Mouse (Mus musculus): Measurements from ENCODE around the gene Abhd4. TPM values are rescaled to one million over a fixed set of nuclear protein-coding genes. Genes with fewer than 3 reads are reported as not detected.
A peak's percentile ranks its signal among the peaks of the same experiment; 100 is the strongest.
"Not testable (repeated sequence)": the region's sequence is repeated elsewhere in the genome, so short reads cannot be mapped to it uniquely, and the experiment has no call there.

Gene Abhd4
- polyA plus RNA-seq, 1 experiment from 2014 or later: 72.4 TPM

GRCm38 (mm10) chr14:54224064-54224417 is 29.9 kb upstream of the Abhd4 start:
- Histone ChIP-seq H3K9ac (no peak overlapping the region), H3K4me1 (replicated peaks) (peaks cover 29% of the 10 kb centered on the region), H3K27me3 (no peaks in the 10 kb centered on the region), H3K36me3 (no peaks in the 10 kb centered on the region), H3K4me2 (no peak overlapping the region), H3K27ac (replicated peaks) (no peak overlapping the region), H3K9me3 (no peaks in the 10 kb centered on the region), H3K4me3 (no peak overlapping the region)
- WGBS: 91% methylated on average over 5 of the region's 5 CpGs
- no peak for ATAC-seq (ENCODE audit: low read depth)

GRCm38 (mm10) chr14:54224484-54225467 is 29.2 kb upstream of the Abhd4 start:
- Histone ChIP-seq H3K9me3 (no peaks in the 10 kb centered on the region), H3K4me2 (0 out of 2 replicates have a peak overlapping the region, but pooled peaks have one; percentile 3), H3K36me3 (no peaks in the 10 kb centered on the region), H3K4me1 (replicated peaks) (peaks cover 36% of the 10 kb centered on the region), H3K4me3 (no peak overlapping the region), H3K9ac (0 out of 2 replicates have a peak overlapping the region, but pooled peaks have one; percentile 47), H3K27me3 (no peaks in the 10 kb centered on the region), H3K27ac (replicated peaks) (peak overlapping the region; percentile 59)
- ATAC-seq (ENCODE audit: low read depth): 0 out of 2 replicates have a peak, but pooled peaks have one; percentile 13
- WGBS: 43% methylated on average over 16 of the region's 16 CpGs

GRCm38 (mm10) chr14:54225725-54226124 is 28.3 kb upstream of the Abhd4 start:
- no peak overlapping the region for H3K9ac ChIP-seq
- no peak overlapping the region for H3K4me3 ChIP-seq
- H3K4me2 ChIP-seq: no peak overlapping the region
- H3K27me3 ChIP-seq: no peaks in the 10 kb centered on the region
- WGBS: 79% methylated on average over 11 of the region's 11 CpGs
- peaks cover 36% of the 10 kb centered on the region for H3K4me1 ChIP-seq (replicated peaks)
- no peak for ATAC-seq (ENCODE audit: low read depth)
- H3K27ac ChIP-seq (replicated peaks): peak overlapping the region; percentile 42; the same call in 1 of the 2 replicates
- no peaks in the 10 kb centered on the region for H3K9me3 ChIP-seq
- H3K36me3 ChIP-seq: no peaks in the 10 kb centered on the region

GRCm38 (mm10) chr14:54226911-54227811 is 26.8 kb upstream of the Abhd4 start:
- 54% methylated on average over 16 of the region's 16 CpGs for WGBS
- Histone ChIP-seq H3K27me3 (no peaks in the 10 kb centered on the region), H3K4me1 (replicated peaks) (peaks cover 47% of the 10 kb centered on the region), H3K4me2 (0 out of 2 replicates have a peak overlapping the region, but pooled peaks have one; percentile 60), H3K36me3 (no peaks in the 10 kb centered on the region), H3K27ac (replicated peaks) (no peak overlapping the region), H3K9me3 (no peaks in the 10 kb centered on the region), H3K4me3 (no peak overlapping the region), H3K9ac (no peak overlapping the region)
- no peak for ATAC-seq (ENCODE audit: low read depth)

DNA sequence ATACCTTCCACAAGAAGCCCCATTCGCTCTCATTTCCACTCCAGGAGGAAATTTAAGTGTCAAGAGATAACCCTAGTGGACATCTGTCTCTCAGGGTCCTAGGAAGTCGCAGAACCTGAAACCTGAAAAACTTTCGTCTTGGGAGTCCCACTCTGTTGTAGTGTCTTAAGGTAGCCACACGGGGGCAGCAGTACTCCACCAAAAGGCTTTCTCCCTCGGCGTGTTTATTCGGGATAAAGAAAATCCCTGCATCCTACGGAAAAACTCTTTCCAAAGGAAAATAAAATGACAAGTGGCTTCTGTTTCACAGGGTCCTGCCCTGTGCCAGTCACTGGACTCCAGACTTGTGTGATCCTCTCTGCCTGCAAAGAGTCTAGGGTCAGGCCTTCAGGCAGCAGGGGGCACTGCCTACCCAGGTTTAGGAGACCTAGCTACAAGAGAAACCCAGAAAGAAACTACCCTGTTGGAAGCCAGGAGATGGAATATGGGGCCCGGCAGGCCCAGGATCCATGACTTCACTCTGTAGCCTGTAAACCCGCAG is 26.0 kb upstream of the Abhd4 start:
- Histone ChIP-seq H3K4me3 (peak overlapping the region; percentile 30), H3K4me2 (peak overlapping the region; percentile 60), H3K36me3 (no peaks in the 10 kb centered on the region), H3K4me1 (replicated peaks) (peaks cover 54% of the 10 kb centered on the region), H3K27ac (replicated peaks) (peak overlapping the region; percentile 91), H3K9ac (peak overlapping the region; percentile 70), H3K27me3 (no peaks in the 10 kb centered on the region), H3K9me3 (no peaks in the 10 kb centered on the region)
- ATAC-seq (ENCODE audit: low read depth): peak; percentile 41
- WGBS: 1% methylated on average over 10 of the region's 10 CpGs

GRCm38 (mm10) chr14:54228501-54228900 is 25.5 kb upstream of the Abhd4 start:
- peak; percentile 29; the same call in 1 of the 2 replicates for ATAC-seq (ENCODE audit: low read depth)
- Histone ChIP-seq H3K4me3 (peak overlapping the region; percentile 30), H3K36me3 (no peaks in the 10 kb centered on the region), H3K4me2 (peak overlapping the region; percentile 60), H3K4me1 (replicated peaks) (peaks cover 60% of the 10 kb centered on the region), H3K27ac (replicated peaks) (peak overlapping the region; percentile 91), H3K9me3 (no peaks in the 10 kb centered on the region), H3K9ac (peak overlapping the region; percentile 70), H3K27me3 (no peaks in the 10 kb centered on the region)
- 12% methylated on average over 7 of the region's 7 CpGs for WGBS

DNA sequence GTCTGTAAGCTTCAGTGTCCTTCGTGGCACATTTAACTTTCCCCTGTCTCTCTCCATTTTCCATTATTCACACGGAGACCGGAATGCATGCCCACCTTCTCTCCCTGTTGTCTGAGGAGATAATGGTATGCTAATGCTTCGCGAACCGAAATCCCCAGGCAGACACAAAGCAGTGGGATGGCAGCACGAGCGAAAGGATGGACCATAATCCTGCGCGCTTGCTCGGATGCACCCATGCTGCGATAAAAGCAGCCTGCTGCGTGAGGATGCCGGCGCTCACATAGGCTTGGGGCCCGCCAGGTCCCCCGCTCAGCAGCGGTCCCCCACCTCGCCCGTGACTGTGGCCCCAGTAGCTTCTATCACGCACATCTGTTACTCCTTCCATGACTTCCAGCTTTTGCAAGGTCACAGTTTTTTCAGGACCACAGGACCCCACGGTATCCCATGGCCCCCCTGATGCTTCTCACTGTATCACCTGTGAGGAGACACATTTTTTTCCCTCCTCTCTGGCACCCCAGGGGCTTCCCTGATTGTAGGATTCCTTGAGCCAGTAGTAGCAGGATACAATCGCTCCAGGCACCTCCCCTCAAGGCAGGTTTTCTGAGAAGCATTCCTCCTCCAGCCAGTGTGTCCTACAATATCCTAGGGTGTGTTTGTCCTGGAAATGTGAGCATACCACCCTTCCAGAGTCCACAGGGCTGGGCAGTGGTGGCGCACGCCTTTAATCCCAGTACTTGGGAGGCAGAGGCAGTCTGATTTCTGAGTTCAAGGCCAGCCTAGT is 24.9 kb upstream of the Abhd4 start:
- Histone ChIP-seq H3K27me3 (no peaks in the 10 kb centered on the region), H3K9ac (peak overlapping the region; percentile 70), H3K36me3 (no peaks in the 10 kb centered on the region), H3K4me2 (peak overlapping the region; percentile 60), H3K4me1 (replicated peaks) (peaks cover 66% of the 10 kb centered on the region), H3K4me3 (peak overlapping the region; percentile 30), H3K27ac (replicated peaks) (peak overlapping the region; percentile 91), H3K9me3 (no peaks in the 10 kb centered on the region)
- peak; percentile 60 for ATAC-seq (ENCODE audit: low read depth)
- WGBS: 8% methylated on average over 25 of the region's 25 CpGs

GRCm38 (mm10) chr14:54229849-54230248 is 24.1 kb upstream of the Abhd4 start:
- not testable (repeated sequence) for H3K27me3 ChIP-seq; H3K9me3 ChIP-seq; ATAC-seq (ENCODE audit: low read depth); H3K36me3 ChIP-seq; H3K9ac ChIP-seq; H3K4me2 ChIP-seq; H3K4me3 ChIP-seq
- 72% methylated on average over 3 of the region's 4 CpGs for WGBS
- peaks cover 68% of the 10 kb centered on the region for H3K4me1 ChIP-seq (replicated peaks)
- 0 out of 2 replicates have a peak overlapping the region, but pooled peaks have one; percentile 91 for H3K27ac ChIP-seq (replicated peaks)

GRCm38 (mm10) chr14:54230638-54231150 is 23.3 kb upstream of the Abhd4 start:
- Histone ChIP-seq H3K4me2 (no peak overlapping the region), H3K9ac (no peak overlapping the region), H3K4me3 (no peak overlapping the region), H3K36me3 (peaks cover 11% of the 10 kb centered on the region), H3K9me3 (no peaks in the 10 kb centered on the region), H3K27ac (replicated peaks) (no peak overlapping the region), H3K4me1 (replicated peaks) (peaks cover 67% of the 10 kb centered on the region), H3K27me3 (no peaks in the 10 kb centered on the region)
- 84% methylated on average over 14 of the region's 14 CpGs for WGBS
- no peak for ATAC-seq (ENCODE audit: low read depth)

GRCm38 (mm10) chr14:54231176-54231956 is 22.6 kb upstream of the Abhd4 start:
- Histone ChIP-seq H3K4me3 (no peak overlapping the region), H3K27ac (replicated peaks) (peak overlapping the region; percentile 64), H3K9me3 (no peaks in the 10 kb centered on the region), H3K4me1 (replicated peaks) (peaks cover 62% of the 10 kb centered on the region), H3K9ac (0 out of 2 replicates have a peak overlapping the region, but pooled peaks have one; percentile 6), H3K36me3 (peaks cover 11% of the 10 kb centered on the region), H3K27me3 (no peaks in the 10 kb centered on the region), H3K4me2 (no peak overlapping the region)
- no peak for ATAC-seq (ENCODE audit: low read depth)
- 86% methylated on average over 21 of the region's 21 CpGs for WGBS

All from neural tube, embryonic 13.5 days (tissue).